Mouse (Mus musculus): Measurements from ENCODE around the gene Gipc1.

The Gipc1 gene

GRCm38 (mm10) chr8:83680603-83681002 is 28.1 kb downstream of the Gipc1 start:
- no peak for DNase-seq (ENCODE audit: low spot score)

GRCm38 (mm10) chr8:83681099-83681498 is 28.6 kb downstream of the Gipc1 start:
- no peak for DNase-seq (ENCODE audit: low spot score)

- no peak for DNase-seq (ENCODE audit: low spot score)
Observed at GRCm38 (mm10) chr8:83684517-83684916, 32.0 kb downstream of the Gipc1 start.

GRCm38 (mm10) chr8:83689264-83689663 is 36.8 kb downstream of the Gipc1 start:
- DNase-seq (ENCODE audit: low spot score), result no peak

GRCm38 (mm10) chr8:83693609-83694236 is 41.2 kb downstream of the Gipc1 start:
- DNase-seq (ENCODE audit: low spot score), result no peak

- no peak for DNase-seq (ENCODE audit: low spot score)
Observed at GRCm38 (mm10) chr8:83694369-83695160, 42.1 kb downstream of the Gipc1 start.

GRCm38 (mm10) chr8:83695351-83696106 is 43.1 kb downstream of the Gipc1 start:
- no peak for DNase-seq (ENCODE audit: low spot score)

GRCm38 (mm10) chr8:83697374-83698220 is 45.1 kb downstream of the Gipc1 start:
- no peak for DNase-seq (ENCODE audit: low spot score)

GRCm38 (mm10) chr8:83698291-83698660 is 45.8 kb downstream of the Gipc1 start:
- no peak for DNase-seq (ENCODE audit: low spot score)

- peak; percentile 64 for DNase-seq (ENCODE audit: low spot score)
Observed at GRCm38 (mm10) chr8:83698661-83699453, 46.4 kb downstream of the Gipc1 start, which contains the start of gene Pkn1. Gene Pkn1 (minus strand): TSS chr8:83699179.

- DNase-seq (ENCODE audit: low spot score), result no peak
Observed at GRCm38 (mm10) chr8:83699566-83699965, 47.1 kb downstream of the Gipc1 start.

GRCm38 (mm10) chr8:83700423-83701085 is 48.1 kb downstream of the Gipc1 start:
- no peak for DNase-seq (ENCODE audit: low spot score)

GRCm38 (mm10) chr8:83703426-83703825 is 50.9 kb downstream of the Gipc1 start:
- DNase-seq (ENCODE audit: low spot score), result no peak

GRCm38 (mm10) chr8:83706411-83706810 is 53.9 kb downstream of the Gipc1 start:
- no peak for DNase-seq (ENCODE audit: low spot score)

GRCm38 (mm10) chr8:83707554-83707953 is 55.1 kb downstream of the Gipc1 start:
- no peak for DNase-seq (ENCODE audit: low spot score)
